Mouse (Mus musculus): ENCODE measurements at regions not wholly inside any gene's neighbourhood (a gene's known extent, or its start where the extent isn't known, plus 50 kb on each side); places are given as distances from the start of the nearest gene placed in this dataset.

DNA sequence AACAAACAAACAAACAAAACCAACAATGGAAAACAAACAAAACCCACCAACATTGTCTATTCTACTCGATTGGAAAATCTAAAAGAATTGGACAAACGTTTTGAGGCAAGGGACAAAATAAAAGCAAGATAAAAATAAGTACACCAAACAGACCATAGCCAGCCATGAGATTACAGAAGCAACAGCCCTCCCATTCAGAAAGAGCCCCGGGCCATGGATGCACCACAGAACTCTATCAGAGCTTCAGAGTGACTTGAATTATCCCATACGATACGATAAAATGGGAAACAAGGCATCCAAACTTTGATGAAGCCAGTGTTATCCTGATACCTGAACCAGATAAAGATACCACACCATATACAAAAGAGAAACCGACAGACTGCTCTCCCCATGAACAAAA lies 68.7 kb downstream of the Npepl1 start:
- DNase-seq (ENCODE audit: inconsistent ontology term) = no peak

- DNase-seq (ENCODE audit: inconsistent ontology term) = no peak
Measured at GRCm38 (mm10) chr2:174184797-174185196, 74.6 kb downstream of the Npepl1 start.

- DNase-seq (ENCODE audit: inconsistent ontology term) = no peak
Measured at GRCm38 (mm10) chr2:174191071-174191470, 80.9 kb downstream of the Npepl1 start.

DNA sequence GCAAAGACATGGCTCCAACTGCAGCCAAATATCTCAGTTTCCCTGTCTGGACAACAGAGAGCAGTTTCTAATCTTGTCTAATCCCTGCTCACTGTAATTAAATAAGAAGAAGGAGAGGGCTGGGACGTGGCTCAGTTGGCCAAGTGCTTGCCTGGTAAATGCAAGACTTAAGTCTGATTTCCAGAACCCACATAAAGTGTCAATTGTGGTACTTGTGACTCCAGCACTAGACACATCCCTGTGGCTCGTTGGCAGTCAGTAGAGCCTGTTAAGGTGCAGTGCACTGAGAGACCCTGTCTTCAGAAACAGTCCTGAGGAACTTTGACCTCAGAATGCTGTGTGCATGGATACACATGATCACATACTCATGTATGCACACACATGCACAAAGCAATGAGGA lies 81.4 kb downstream of the Npepl1 start:
- DNase-seq (ENCODE audit: inconsistent ontology term) = no peak

GRCm38 (mm10) chr2:174192026-174192425 lies 81.9 kb downstream of the Npepl1 start:
- no peak for DNase-seq (ENCODE audit: inconsistent ontology term)

DNA sequence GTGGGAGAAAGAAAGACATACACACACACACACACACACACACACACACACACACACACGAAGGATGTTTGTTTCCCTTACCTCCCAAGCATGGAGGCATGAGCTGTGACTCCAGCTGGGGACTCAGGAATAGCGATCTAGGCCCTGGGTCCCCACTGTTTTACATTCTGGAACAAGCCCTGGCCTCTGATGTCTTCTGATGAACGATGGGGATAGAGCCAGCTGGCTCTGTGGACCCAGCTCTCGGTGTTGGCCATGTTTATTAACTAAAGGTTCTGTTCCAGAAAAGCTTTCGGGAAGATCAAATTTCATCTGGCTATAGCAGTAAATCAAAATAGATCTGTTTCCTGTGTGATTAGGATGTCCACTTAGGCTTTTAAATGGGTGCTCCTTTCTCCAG lies 83.4 kb downstream of the Npepl1 start:
- no peak for DNase-seq (ENCODE audit: inconsistent ontology term)

GRCm38 (mm10) chr2:174195651-174196050 lies 85.5 kb downstream of the Npepl1 start:
- no peak for DNase-seq (ENCODE audit: inconsistent ontology term)

- no peak for DNase-seq (ENCODE audit: inconsistent ontology term)
Measured at GRCm38 (mm10) chr2:174196696-174197215, 86.6 kb downstream of the Npepl1 start.

GRCm38 (mm10) chr2:174197306-174197945 lies 86.7 kb upstream of the Gnas start:
- no peak for DNase-seq (ENCODE audit: inconsistent ontology term)

- DNase-seq (ENCODE audit: inconsistent ontology term) = no peak
Measured at GRCm38 (mm10) chr2:174198406-174198971, 85.6 kb upstream of the Gnas start.

GRCm38 (mm10) chr2:174199961-174200862 lies 83.9 kb upstream of the Gnas start:
- DNase-seq (ENCODE audit: inconsistent ontology term) = no peak

GRCm38 (mm10) chr2:174203412-174203811 lies 80.7 kb upstream of the Gnas start:
- DNase-seq (ENCODE audit: inconsistent ontology term) = no peak

DNA sequence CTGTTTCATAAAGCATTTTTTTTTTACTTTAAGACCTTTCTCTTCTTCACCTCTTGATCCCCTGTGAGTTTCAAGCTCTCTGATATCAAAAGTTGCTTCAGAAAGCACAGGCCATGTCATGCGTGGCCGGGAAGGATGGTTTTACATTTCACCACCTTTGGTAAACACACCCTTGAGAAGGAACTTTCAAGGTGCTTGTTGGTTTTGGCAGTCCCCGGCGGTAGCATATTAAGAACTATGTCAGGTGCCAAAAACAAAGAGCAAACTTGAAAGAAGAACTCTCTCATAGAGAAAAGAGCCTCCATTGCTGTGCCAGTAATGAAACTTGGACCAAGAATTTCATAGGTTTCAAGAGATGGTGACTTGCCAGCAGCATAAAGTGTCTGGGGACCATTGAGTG lies 72.4 kb upstream of the Gnas start:
- DNase-seq (ENCODE audit: inconsistent ontology term) = no peak

DNA sequence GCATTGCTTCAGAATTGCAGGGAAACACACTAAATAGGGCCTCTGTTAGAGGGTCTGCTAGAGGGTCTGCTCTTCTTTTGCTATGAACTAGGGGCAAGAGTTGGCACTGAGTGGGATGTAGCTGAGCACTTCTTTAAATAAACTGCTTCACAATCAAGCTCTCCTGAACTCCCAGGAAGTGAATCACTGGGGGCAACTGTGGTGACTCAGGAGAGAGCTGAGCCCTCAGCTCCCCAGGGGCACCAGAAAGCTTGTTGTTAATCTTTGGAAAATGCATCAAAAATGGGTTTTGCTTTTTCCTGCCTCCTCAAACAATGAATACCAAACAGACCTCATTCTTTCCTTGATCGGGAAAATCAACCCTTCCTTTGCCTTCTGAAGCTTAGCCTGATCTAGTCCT lies 57.5 kb upstream of the Gnas start:
- DNase-seq (ENCODE audit: inconsistent ontology term) = peak; percentile 7

Data from Muller cell, postnatal 12 days (primary cell).